Mouse (Mus musculus): ENCODE measurements around the gene Plcxd2. TPM values are rescaled to one million over a fixed set of nuclear protein-coding genes. Genes with fewer than 3 reads are reported as not detected.

Gene Plcxd2
- polyA plus RNA-seq, 1 experiment from 2014 or later: 1.2 TPM

DNA sequence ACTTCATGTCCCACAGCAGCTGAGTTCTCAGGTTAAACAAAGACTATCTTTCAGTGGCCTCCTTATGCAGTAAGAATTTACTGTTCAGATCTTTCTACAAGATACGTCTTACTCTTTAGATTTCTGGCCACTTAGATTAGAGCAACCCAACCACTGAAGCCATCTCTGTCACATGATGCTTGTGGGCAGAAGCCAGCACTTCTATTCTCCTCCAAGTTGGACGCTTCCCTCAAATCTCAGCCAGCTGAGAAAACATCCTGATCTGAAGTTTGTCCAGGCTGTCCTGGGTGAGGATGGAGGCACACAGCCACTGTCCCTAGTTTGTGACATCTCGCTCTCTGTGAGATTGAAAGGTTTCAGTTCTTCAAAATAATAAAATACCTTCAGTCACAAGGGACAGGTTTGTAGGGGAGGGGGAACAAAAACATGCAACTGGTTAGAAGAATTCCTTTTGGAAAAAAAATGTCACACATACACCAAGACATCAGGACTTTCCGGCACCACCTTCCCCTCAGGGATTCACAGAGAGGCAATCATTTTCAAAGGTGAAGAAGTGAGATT lies 53.5 kb downstream of the Plcxd2 start:
- no peak overlapping the region for H3K4me3 ChIP-seq (ENCODE audit: low read depth, low read length)
- H3K4me2 ChIP-seq (replicated peaks; ENCODE audit: low read depth, low read length): no peak overlapping the region
- 0 out of 2 replicates have a peak, but pooled peaks cover 2% of the 10 kb centered on the region for H3K4me1 ChIP-seq (ENCODE audit: control insufficient read depth, insufficient read depth, low read length)
- H3K36me3 ChIP-seq (ENCODE audit: control insufficient read depth, insufficient read depth, low read length): no peaks in the 10 kb centered on the region
- WGBS: 77% methylated on average over 4 of the region's 4 CpGs
- no peak overlapping the region for H3K27ac ChIP-seq (ENCODE audit: low read length)
- H3K9me3 ChIP-seq (ENCODE audit: control insufficient read depth, low read depth, low read length): no peaks in the 10 kb centered on the region
- no peaks in the 10 kb centered on the region for H3K27me3 ChIP-seq (ENCODE audit: control insufficient read depth, insufficient read depth, low read length)
- ATAC-seq (ENCODE audit: insufficient number of reproducible peaks, insufficient read depth, low FRiP score, low read depth): no peak
- H3K9ac ChIP-seq (replicated peaks; ENCODE audit: low read depth, low read length): no peak overlapping the region

DNA sequence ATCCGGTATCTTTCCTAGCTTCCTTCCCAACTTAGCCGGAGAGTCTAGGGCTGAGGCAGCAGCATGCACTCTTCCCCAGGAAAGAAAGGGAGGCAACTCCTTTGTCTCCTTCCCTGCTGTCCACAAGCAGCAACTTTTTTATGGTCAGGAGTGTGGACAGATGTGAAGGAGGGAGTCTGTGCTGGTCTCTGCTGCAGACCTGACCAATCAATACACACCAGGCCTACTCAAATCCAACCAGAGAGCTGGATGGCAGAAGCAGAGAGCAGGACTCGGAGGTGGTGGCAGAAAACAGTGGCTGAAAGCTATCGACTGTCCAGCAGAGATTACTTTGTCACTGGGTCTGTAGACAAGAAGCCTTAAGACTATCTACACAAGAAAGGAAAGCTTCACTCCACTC lies 56.6 kb downstream of the Plcxd2 start, which contains the start of gene Phldb2:
Phldb2 (minus strand) TSS at position 205 of the 400 bp plus-strand sequence.
- Histone ChIP-seq H3K4me3 (ENCODE audit: low read depth, low read length) (no peak within 1 kb of the TSS), H3K4me2 (replicated peaks; ENCODE audit: low read depth, low read length) (no peak within 1 kb of the TSS)
- WGBS: 64% methylated on average over 4 of the region's 4 CpGs

DNA sequence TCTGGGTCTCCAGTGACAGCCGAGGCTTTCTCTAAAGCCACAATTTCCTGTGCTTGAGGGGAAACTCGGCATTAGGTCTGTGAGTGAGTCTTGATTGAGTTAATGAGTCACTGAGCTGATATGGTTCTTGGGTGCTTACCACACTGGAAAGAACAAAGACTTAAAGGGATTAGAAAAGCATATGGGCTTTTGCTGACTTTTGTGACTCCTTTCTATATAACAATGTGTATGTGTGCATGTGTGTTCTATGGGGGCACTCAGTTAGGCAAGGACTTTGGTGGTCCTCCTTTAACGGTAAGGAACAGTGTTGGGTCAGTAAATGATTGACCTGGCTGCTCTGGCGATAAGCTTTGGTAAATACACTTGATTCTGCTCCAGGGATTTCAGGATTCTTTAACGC lies 57.5 kb downstream of the Plcxd2 start:
- 38% methylated on average over 5 of the region's 5 CpGs for WGBS
- Histone ChIP-seq H3K9ac (replicated peaks; ENCODE audit: low read depth, low read length) (no peak overlapping the region), H3K4me2 (replicated peaks; ENCODE audit: low read depth, low read length) (no peak overlapping the region), H3K4me3 (ENCODE audit: low read depth, low read length) (no peak overlapping the region), H3K27me3 (ENCODE audit: control insufficient read depth, insufficient read depth, low read length) (no peaks in the 10 kb centered on the region), H3K36me3 (ENCODE audit: control insufficient read depth, insufficient read depth, low read length) (no peaks in the 10 kb centered on the region), H3K4me1 (ENCODE audit: control insufficient read depth, insufficient read depth, low read length) (0 out of 2 replicates have a peak, but pooled peaks cover 2% of the 10 kb centered on the region), H3K9me3 (ENCODE audit: control insufficient read depth, low read depth, low read length) (no peaks in the 10 kb centered on the region), H3K27ac (ENCODE audit: low read length) (peak overlapping the region; percentile 62; the same call in 1 of the 2 replicates)
- ATAC-seq (ENCODE audit: insufficient number of reproducible peaks, insufficient read depth, low FRiP score, low read depth): peak; percentile 93

More for the DNA sequence above, 56.6 kb downstream of the Plcxd2 start, which contains the start of gene Phldb2:
- peak within 1 kb of the TSS; percentile 62; the same call in 1 of the 2 replicates for H3K27ac ChIP-seq (ENCODE audit: low read length)
- no peak for ATAC-seq (ENCODE audit: insufficient number of reproducible peaks, insufficient read depth, low FRiP score, low read depth)
- H3K27me3 ChIP-seq (ENCODE audit: control insufficient read depth, insufficient read depth, low read length): no peaks in the 10 kb centered on the region
- H3K9me3 ChIP-seq (ENCODE audit: control insufficient read depth, low read depth, low read length): no peaks in the 10 kb centered on the region
- no peaks in the 10 kb centered on the region for H3K36me3 ChIP-seq (ENCODE audit: control insufficient read depth, insufficient read depth, low read length)
- H3K9ac ChIP-seq (replicated peaks; ENCODE audit: low read depth, low read length): no peak within 1 kb of the TSS
- H3K4me1 ChIP-seq (ENCODE audit: control insufficient read depth, insufficient read depth, low read length): 0 out of 2 replicates have a peak, but pooled peaks cover 2% of the 10 kb centered on the region

DNA sequence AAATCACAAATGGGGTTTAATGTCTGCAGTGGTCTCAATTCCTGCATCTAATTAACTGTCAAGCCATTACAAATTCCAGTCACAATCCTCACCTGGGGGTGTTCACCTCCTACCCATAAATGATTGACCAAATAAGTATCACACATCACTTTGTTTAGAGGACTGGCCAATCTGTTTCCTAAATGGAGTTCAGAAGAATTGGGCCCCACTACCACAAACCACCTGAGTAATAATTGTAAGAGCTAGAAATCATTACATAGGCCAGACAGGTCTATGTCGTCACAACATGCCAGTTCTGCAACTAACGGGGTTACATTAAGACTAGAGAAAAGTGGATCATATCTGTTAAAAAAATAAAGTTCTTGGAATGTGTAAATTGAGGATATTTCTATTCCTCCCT lies 58.0 kb downstream of the Plcxd2 start:
- Histone ChIP-seq H3K4me1 (ENCODE audit: control insufficient read depth, insufficient read depth, low read length) (0 out of 2 replicates have a peak, but pooled peaks cover 2% of the 10 kb centered on the region), H3K27me3 (ENCODE audit: control insufficient read depth, insufficient read depth, low read length) (no peaks in the 10 kb centered on the region), H3K4me2 (replicated peaks; ENCODE audit: low read depth, low read length) (no peak overlapping the region), H3K9ac (replicated peaks; ENCODE audit: low read depth, low read length) (no peak overlapping the region), H3K27ac (ENCODE audit: low read length) (peak overlapping the region; percentile 7; the same call in 1 of the 2 replicates), H3K4me3 (ENCODE audit: low read depth, low read length) (no peak overlapping the region), H3K9me3 (ENCODE audit: control insufficient read depth, low read depth, low read length) (no peaks in the 10 kb centered on the region), H3K36me3 (ENCODE audit: control insufficient read depth, insufficient read depth, low read length) (no peaks in the 10 kb centered on the region)
- no peak for ATAC-seq (ENCODE audit: insufficient number of reproducible peaks, insufficient read depth, low FRiP score, low read depth)
- 58% methylated on average over 2 of the region's 2 CpGs for WGBS

DNA sequence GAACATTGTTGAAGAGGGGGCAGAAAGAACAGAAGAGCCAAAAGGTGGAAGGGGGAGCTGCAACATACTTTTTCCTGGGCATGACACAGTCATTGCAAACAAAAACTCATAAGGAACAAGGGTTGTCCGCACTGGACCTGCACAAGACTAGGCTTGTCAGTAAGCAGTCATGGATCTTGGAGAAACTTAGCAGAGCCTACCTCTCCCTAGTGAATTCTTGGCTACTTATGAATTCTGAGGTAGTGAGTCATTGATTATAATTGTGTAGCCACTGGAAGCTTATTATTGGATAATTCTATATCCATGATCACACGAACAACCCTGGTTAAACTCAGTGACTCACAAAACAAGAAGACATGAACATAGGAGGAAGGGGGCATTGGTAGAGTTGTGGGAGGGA lies 63.7 kb downstream of the Plcxd2 start:
- Histone ChIP-seq H3K27me3 (ENCODE audit: control insufficient read depth, insufficient read depth, low read length) (no peaks in the 10 kb centered on the region), H3K9me3 (ENCODE audit: control insufficient read depth, low read depth, low read length) (no peaks in the 10 kb centered on the region), H3K9ac (replicated peaks; ENCODE audit: low read depth, low read length) (no peak overlapping the region), H3K4me1 (ENCODE audit: control insufficient read depth, insufficient read depth, low read length) (0 out of 2 replicates have a peak, but pooled peaks cover 5% of the 10 kb centered on the region), H3K4me2 (replicated peaks; ENCODE audit: low read depth, low read length) (no peak overlapping the region), H3K36me3 (ENCODE audit: control insufficient read depth, insufficient read depth, low read length) (no peaks in the 10 kb centered on the region), H3K27ac (ENCODE audit: low read length) (no peak overlapping the region), H3K4me3 (ENCODE audit: low read depth, low read length) (no peak overlapping the region)
- no peak for ATAC-seq (ENCODE audit: insufficient number of reproducible peaks, insufficient read depth, low FRiP score, low read depth)
- WGBS: 83% methylated on average over 2 of the region's 2 CpGs

DNA sequence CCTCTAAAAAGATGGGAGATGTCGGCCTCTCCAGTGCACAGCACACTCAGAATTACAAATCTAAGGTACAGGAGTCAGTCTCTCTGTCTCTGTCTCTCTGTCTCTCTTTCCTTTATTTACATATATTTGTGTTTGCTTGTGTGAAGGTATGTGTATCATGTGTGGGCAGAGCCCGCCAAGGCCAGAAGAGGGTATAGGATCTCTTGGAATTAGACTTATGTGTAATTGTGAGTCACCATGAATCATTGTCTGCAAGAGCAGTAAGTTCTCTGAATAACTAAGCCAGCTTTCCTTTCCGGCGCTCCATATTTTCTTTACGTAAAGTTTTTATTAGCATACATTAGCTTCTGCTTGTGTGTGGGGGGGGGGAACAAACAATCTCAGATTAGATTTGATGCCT lies 64.4 kb downstream of the Plcxd2 start:
- ATAC-seq (ENCODE audit: insufficient number of reproducible peaks, insufficient read depth, low FRiP score, low read depth): no peak
- Histone ChIP-seq H3K27ac (ENCODE audit: low read length) (no peak overlapping the region), H3K36me3 (ENCODE audit: control insufficient read depth, insufficient read depth, low read length) (no peaks in the 10 kb centered on the region), H3K4me1 (ENCODE audit: control insufficient read depth, insufficient read depth, low read length) (0 out of 2 replicates have a peak, but pooled peaks cover 5% of the 10 kb centered on the region), H3K4me3 (ENCODE audit: low read depth, low read length) (no peak overlapping the region), H3K4me2 (replicated peaks; ENCODE audit: low read depth, low read length) (no peak overlapping the region), H3K27me3 (ENCODE audit: control insufficient read depth, insufficient read depth, low read length) (no peaks in the 10 kb centered on the region), H3K9ac (replicated peaks; ENCODE audit: low read depth, low read length) (no peak overlapping the region), H3K9me3 (ENCODE audit: control insufficient read depth, low read depth, low read length) (no peaks in the 10 kb centered on the region)
- 79% methylated on average over 5 of the region's 5 CpGs for WGBS

DNA sequence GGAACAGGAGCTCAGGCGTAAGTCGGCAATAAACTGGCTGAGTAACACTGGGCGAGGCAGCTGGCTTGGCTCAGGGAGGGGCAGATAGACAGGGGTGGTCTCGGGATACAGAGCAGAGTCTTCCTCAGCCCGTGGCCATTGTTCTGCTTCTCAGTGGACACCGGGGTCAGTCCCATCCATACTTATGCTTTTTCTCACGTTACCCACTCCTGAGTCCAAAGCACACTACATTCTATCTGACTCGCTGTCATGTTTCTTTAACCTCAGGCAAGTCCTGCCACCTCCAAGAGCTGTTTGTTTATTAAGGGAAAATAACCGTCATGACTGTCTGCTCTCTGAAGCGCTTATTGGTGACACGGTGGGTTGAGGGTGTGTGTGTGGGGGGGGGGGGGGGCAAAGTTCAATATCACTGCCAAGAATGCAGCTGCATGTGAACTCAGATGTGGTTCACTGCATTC lies 64.8 kb downstream of the Plcxd2 start:
- Histone ChIP-seq H3K27me3 (ENCODE audit: control insufficient read depth, insufficient read depth, low read length) (no peaks in the 10 kb centered on the region), H3K9ac (replicated peaks; ENCODE audit: low read depth, low read length) (no peak overlapping the region), H3K9me3 (ENCODE audit: control insufficient read depth, low read depth, low read length) (no peaks in the 10 kb centered on the region), H3K4me3 (ENCODE audit: low read depth, low read length) (no peak overlapping the region), H3K27ac (ENCODE audit: low read length) (no peak overlapping the region), H3K4me1 (ENCODE audit: control insufficient read depth, insufficient read depth, low read length) (0 out of 2 replicates have a peak, but pooled peaks cover 5% of the 10 kb centered on the region), H3K36me3 (ENCODE audit: control insufficient read depth, insufficient read depth, low read length) (no peaks in the 10 kb centered on the region), H3K4me2 (replicated peaks; ENCODE audit: low read depth, low read length) (no peak overlapping the region; the same call in 1 of the 2 replicates)
- 16% methylated on average over 11 of the region's 11 CpGs for WGBS
- ATAC-seq (ENCODE audit: insufficient number of reproducible peaks, insufficient read depth, low FRiP score, low read depth): peak; percentile 58

DNA sequence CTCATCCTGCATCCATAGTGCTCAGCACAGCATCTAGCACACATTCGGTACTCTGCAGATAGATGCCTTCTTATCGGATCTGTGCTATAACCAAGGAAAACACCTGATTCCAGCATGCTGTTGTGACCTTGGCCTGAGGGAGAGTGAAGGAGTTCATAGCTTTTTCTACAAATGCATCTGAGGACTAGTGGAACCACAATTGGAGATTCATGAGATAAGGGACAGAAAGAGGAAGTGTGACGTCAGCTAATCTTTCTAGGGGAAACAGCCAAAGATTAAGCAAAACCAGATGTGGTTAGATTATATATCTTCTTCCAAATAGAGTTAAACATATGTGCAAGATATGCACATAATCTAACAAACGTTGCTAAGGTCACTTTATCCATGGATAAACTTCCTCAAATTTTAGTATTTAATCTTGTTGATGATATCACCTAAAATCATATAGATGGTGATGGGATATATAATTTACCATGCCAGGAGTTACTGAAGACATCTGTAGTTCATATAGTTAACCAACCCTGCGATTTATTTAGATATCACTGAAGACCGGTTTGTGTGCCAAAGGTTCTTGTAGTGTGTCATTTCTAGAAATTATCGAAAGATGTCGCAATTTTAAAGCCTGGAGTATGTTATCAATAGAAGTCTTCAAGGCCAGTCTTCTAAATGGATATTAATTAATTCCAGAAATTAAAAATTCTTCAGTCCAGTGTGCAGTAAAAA lies 67.7 kb downstream of the Plcxd2 start:
- Histone ChIP-seq H3K36me3 (ENCODE audit: control insufficient read depth, insufficient read depth, low read length) (no peaks in the 10 kb centered on the region), H3K4me1 (ENCODE audit: control insufficient read depth, insufficient read depth, low read length) (0 out of 2 replicates have a peak, but pooled peaks cover 5% of the 10 kb centered on the region), H3K27ac (ENCODE audit: low read length) (no peak overlapping the region), H3K9me3 (ENCODE audit: control insufficient read depth, low read depth, low read length) (0 out of 2 replicates have a peak, but pooled peaks cover 3% of the 10 kb centered on the region), H3K9ac (replicated peaks; ENCODE audit: low read depth, low read length) (no peak overlapping the region), H3K4me3 (ENCODE audit: low read depth, low read length) (no peak overlapping the region), H3K4me2 (replicated peaks; ENCODE audit: low read depth, low read length) (no peak overlapping the region), H3K27me3 (ENCODE audit: control insufficient read depth, insufficient read depth, low read length) (no peaks in the 10 kb centered on the region)
- WGBS: 72% methylated on average over 8 of the region's 8 CpGs
- no peak for ATAC-seq (ENCODE audit: insufficient number of reproducible peaks, insufficient read depth, low FRiP score, low read depth)
